Mouse (Mus musculus): ENCODE data around the gene Nlrp3.
A peak's percentile ranks its signal among the peaks of the same experiment; 100 is the strongest.

GRCm38 (mm10) chr11:59538387-59538786, 3.0 kb upstream of the Nlrp3 start:
- TF ChIP-seq CTCF (IDR thresholded peaks at IDR 0.05; ENCODE audit: low read depth) (peak; percentile 53), EP300 (IDR thresholded peaks at IDR 0.05; ENCODE audit: low read depth) (no peak)

Measured in liver, postnatal 0 days (tissue).